14 mouse cellular contexts compared by ENCODE assay signal in the genomic region with DNA sequence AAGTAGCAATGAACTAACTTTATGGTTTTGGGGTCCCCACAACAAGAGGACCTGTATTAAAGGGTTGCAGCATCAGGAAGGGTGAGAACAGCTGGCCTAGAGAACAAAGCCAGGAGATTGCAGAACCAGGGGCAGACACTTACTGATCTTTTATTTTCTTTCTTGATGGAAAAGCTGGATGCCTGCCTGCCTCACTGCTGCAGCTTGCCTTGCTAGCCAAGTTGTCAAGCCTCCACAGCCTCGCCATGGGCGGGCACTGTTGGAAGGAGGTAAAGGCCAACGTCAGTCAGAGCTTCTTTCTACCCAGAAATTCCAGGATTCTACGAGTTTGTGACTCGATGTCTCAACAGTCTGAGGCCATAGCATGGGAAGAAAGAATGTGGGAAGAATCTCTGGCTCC. TPM values are rescaled to one million over a fixed set of nuclear protein-coding genes. Genes with fewer than 3 reads are reported as not detected.
"Had no signal": no experiment of that assay in that cellular context is flagged by ENCODE, and none has a peak within 500 bp of the region (broad histone marks: within the 10 kb centered on the region; RNA-seq: fewer than 3 reads in every experiment).

No protein-coding gene starts in this region.

- H3K9ac ChIP-seq: liver, embryonic 15.5 days; midbrain, embryonic 12.5 days; neural tube, embryonic 15.5 days had no signal

- DNase-seq: kidney, adult 18-20 months; kidney, postnatal 10 days; kidney, postnatal 4 days; lung, adult 2 months; right cerebral cortex, adult 18-20 months; right cerebral cortex, postnatal 25 days; thymus, postnatal 4 days had no signal

- H3K4me1 ChIP-seq: liver, embryonic 15.5 days had no signal

- H3K4me3 ChIP-seq: layer of hippocampus, adult 2 months; liver, embryonic 15.5 days; megakaryocyte, embryonic 14.5 days; midbrain, embryonic 12.5 days; neural tube, embryonic 15.5 days had no signal

- H3K9me3 ChIP-seq: liver, embryonic 15.5 days; megakaryocyte, embryonic 14.5 days; midbrain, embryonic 12.5 days; neural tube, embryonic 15.5 days had no signal

- H3K4me2 ChIP-seq: liver, embryonic 11.5 days; liver, embryonic 15.5 days; midbrain, embryonic 12.5 days; neural tube, embryonic 15.5 days had no signal

- H3K36me3 ChIP-seq: liver, embryonic 15.5 days; midbrain, embryonic 12.5 days; neural tube, embryonic 15.5 days had no signal

- H3K27ac ChIP-seq: layer of hippocampus, adult 2 months; liver, embryonic 15.5 days; macrophage; midbrain, embryonic 12.5 days; neural tube, embryonic 15.5 days had no signal

RNA-seq across cellular contexts. Expression of a gene that starts 8.3 kb away (rescaled TPM):
- polyA plus RNA-seq: macrophage had no signal

RNA-seq across cellular contexts. Expression of a gene that starts 54.7 kb away (rescaled TPM):
- polyA plus RNA-seq: macrophage had no signal
